Mouse (Mus musculus) lung, embryonic 16.5 days (tissue): ENCODE measurements around the gene Patj. TPM values are rescaled to one million over a fixed set of nuclear protein-coding genes. Genes with fewer than 3 reads are reported as not detected.
A peak's percentile ranks its signal among the peaks of the same experiment; 100 is the strongest.

Experiments used
- ATAC-seq: fragments of 200-750 bp; cut with Nextera tagmentation; 2 replicates; pipeline ENCODE4 v1.8.0; 2017; ENCODE audit warnings: low read depth, mild to moderate bottlenecking, moderate library complexity
- H3K27ac ChIP-seq: fragments of 300-500 bp; sonication (generic); 2 replicates; pipeline ENCODE4 v1.5.1; 2014; ENCODE audit warnings: mild to moderate bottlenecking, control low read depth, low read length
- H3K27me3 ChIP-seq: fragments of 300-500 bp; sonication (generic); 2 replicates; pipeline ENCODE4 v1.6.1; 2014; ENCODE audit warnings: low read depth, low read length, mixed read lengths; ENCODE audit not compliant: control insufficient read depth, insufficient read depth
- H3K36me3 ChIP-seq: fragments of 300-500 bp; sonication (generic); 2 replicates; pipeline ENCODE4 v1.6.1; 2014; ENCODE audit warnings: low read length; ENCODE audit not compliant: control insufficient read depth, insufficient read depth
- H3K4me1 ChIP-seq: fragments of 300-500 bp; sonication (generic); replicated peaks from 2 replicates; pipeline ENCODE4 v1.6.1; 2014; ENCODE audit warnings: low read length, mixed read lengths; ENCODE audit not compliant: control insufficient read depth, insufficient read depth
- H3K4me2 ChIP-seq: fragments of 300-500 bp; sonication (generic); 2 replicates; pipeline ENCODE4 v1.6.1; 2014; ENCODE audit warnings: low read depth, low read length, control low read depth
- H3K4me3 ChIP-seq: fragments of 300-500 bp; sonication (generic); 2 replicates; pipeline ENCODE4 v1.5.1; 2014; ENCODE audit warnings: mild to moderate bottlenecking, low read length, control low read depth
- H3K9ac ChIP-seq: fragments of 300-500 bp; sonication (generic); 2 replicates; pipeline ENCODE4 v1.6.1; 2014; ENCODE audit warnings: low read length, control low read depth
- H3K9me3 ChIP-seq: fragments of 300-500 bp; sonication (generic); 2 replicates; pipeline ENCODE4 v1.6.1; 2016; ENCODE audit warnings: low read length; ENCODE audit not compliant: control insufficient read depth
- WGBS: fragments of 180-500 bp; shearing (Covaris S2); extraction: QIAGEN DNeasy Blood & Tissue Kit; methylation state at CpG from one replicate; pipeline ENCODE4 v1.1.7; 2014; 5-methylcytosine and 5-hydroxymethylcytosine counted together
- polyA plus RNA-seq: library from polyadenylated mRNA; unstranded; fragments of >200 nt; fragmentation: Nextera tagmentation; extraction: Ambion mirVana; gene quantifications from 2 replicates; pipeline ENCODE4 v1.2.1, GENCODE M21; 2015

The Patj gene
- polyA plus RNA-seq, 1 experiment from 2014 or later, result 21.2 TPM

- Histone ChIP-seq H3K4me1 (no peaks in the 10 kb centered on the region), H3K4me3 (no peak overlapping the region), H3K9ac (no peak overlapping the region), H3K4me2 (no peak overlapping the region), H3K36me3 (no peaks in the 10 kb centered on the region), H3K27me3 (no peaks in the 10 kb centered on the region), H3K9me3 (no peaks in the 10 kb centered on the region), H3K27ac (no peak overlapping the region)
- 0 out of 2 replicates have a peak, but pooled peaks have one; percentile 31 for ATAC-seq
These were observed 181.7 kb downstream of the Patj start for GRCm38 (mm10) chr4:98577275-98577674.

GRCm38 (mm10) chr4:98577957-98578541 is 182.5 kb downstream of the Patj start:
- Histone ChIP-seq H3K36me3 (no peaks in the 10 kb centered on the region), H3K27me3 (no peaks in the 10 kb centered on the region), H3K27ac (no peak overlapping the region), H3K9ac (no peak overlapping the region), H3K4me1 (no peaks in the 10 kb centered on the region), H3K4me2 (no peak overlapping the region), H3K9me3 (no peaks in the 10 kb centered on the region), H3K4me3 (no peak overlapping the region)
- WGBS, result 83% methylated on average over 3 of the region's 3 CpGs
- ATAC-seq, result no peak

- Histone ChIP-seq H3K4me1 (no peaks in the 10 kb centered on the region), H3K36me3 (no peaks in the 10 kb centered on the region), H3K9me3 (no peaks in the 10 kb centered on the region), H3K4me2 (no peak overlapping the region), H3K9ac (no peak overlapping the region), H3K4me3 (no peak overlapping the region), H3K27me3 (no peaks in the 10 kb centered on the region), H3K27ac (no peak overlapping the region)
- no peak for ATAC-seq
- 73% methylated on average over 8 of the region's 8 CpGs for WGBS
These were observed 185.9 kb downstream of the Patj start for GRCm38 (mm10) chr4:98581456-98581855.

GRCm38 (mm10) chr4:98584023-98584422 is 188.4 kb downstream of the Patj start:
- 79% methylated on average over 5 of the region's 5 CpGs for WGBS
- no peak overlapping the region for H3K4me3 ChIP-seq
- no peak overlapping the region for H3K4me2 ChIP-seq
- H3K36me3 ChIP-seq, result no peaks in the 10 kb centered on the region
- H3K9me3 ChIP-seq, result no peaks in the 10 kb centered on the region
- H3K27ac ChIP-seq, result no peak overlapping the region
- no peaks in the 10 kb centered on the region for H3K27me3 ChIP-seq
- no peaks in the 10 kb centered on the region for H3K4me1 ChIP-seq
- no peak for ATAC-seq
- H3K9ac ChIP-seq, result no peak overlapping the region

GRCm38 (mm10) chr4:98586303-98586702 is 190.7 kb downstream of the Patj start:
- no peak overlapping the region for H3K4me2 ChIP-seq
- H3K9me3 ChIP-seq, result no peaks in the 10 kb centered on the region
- no peak overlapping the region for H3K9ac ChIP-seq
- 65% methylated on average over 4 of the region's 4 CpGs for WGBS
- H3K27me3 ChIP-seq, result no peaks in the 10 kb centered on the region
- ATAC-seq, result no peak
- H3K4me1 ChIP-seq, result no peaks in the 10 kb centered on the region
- no peak overlapping the region for H3K27ac ChIP-seq
- H3K36me3 ChIP-seq, result no peaks in the 10 kb centered on the region
- H3K4me3 ChIP-seq, result no peak overlapping the region

- H3K4me1 ChIP-seq, result no peaks in the 10 kb centered on the region
- no peak overlapping the region for H3K9ac ChIP-seq
- H3K27ac ChIP-seq, result no peak overlapping the region
- no peaks in the 10 kb centered on the region for H3K36me3 ChIP-seq
- ATAC-seq, result no peak
- 70% methylated on average over 2 of the region's 2 CpGs for WGBS
- H3K9me3 ChIP-seq, result no peaks in the 10 kb centered on the region
- H3K27me3 ChIP-seq, result no peaks in the 10 kb centered on the region
- no peak overlapping the region for H3K4me3 ChIP-seq
- H3K4me2 ChIP-seq, result no peak overlapping the region
These were observed 192.1 kb downstream of the Patj start for GRCm38 (mm10) chr4:98587686-98588085.

GRCm38 (mm10) chr4:98593961-98594360 is 198.4 kb downstream of the Patj start:
- no peaks in the 10 kb centered on the region for H3K9me3 ChIP-seq
- H3K4me2 ChIP-seq, result no peak overlapping the region
- no peak overlapping the region for H3K27ac ChIP-seq
- WGBS, result 74% methylated on average over 1 of the region's 1 CpGs
- no peaks in the 10 kb centered on the region for H3K27me3 ChIP-seq
- ATAC-seq, result peak; percentile 66
- no peaks in the 10 kb centered on the region for H3K4me1 ChIP-seq
- no peak overlapping the region for H3K9ac ChIP-seq
- no peak overlapping the region for H3K4me3 ChIP-seq
- H3K36me3 ChIP-seq, result no peaks in the 10 kb centered on the region

- 64% methylated on average over 1 of the region's 1 CpGs for WGBS
- no peaks in the 10 kb centered on the region for H3K4me1 ChIP-seq
- ATAC-seq, result no peak
- H3K4me2 ChIP-seq, result no peak overlapping the region
- no peaks in the 10 kb centered on the region for H3K27me3 ChIP-seq
- H3K9me3 ChIP-seq, result no peaks in the 10 kb centered on the region
- no peak overlapping the region for H3K4me3 ChIP-seq
- H3K9ac ChIP-seq, result no peak overlapping the region
- H3K27ac ChIP-seq, result no peak overlapping the region
- H3K36me3 ChIP-seq, result no peaks in the 10 kb centered on the region
These were observed 203.0 kb downstream of the Patj start for GRCm38 (mm10) chr4:98598546-98598971.

GRCm38 (mm10) chr4:98599358-98599757 is 203.8 kb downstream of the Patj start:
- Histone ChIP-seq H3K4me3 (no peak overlapping the region), H3K9me3 (no peaks in the 10 kb centered on the region), H3K9ac (no peak overlapping the region), H3K27me3 (no peaks in the 10 kb centered on the region), H3K4me2 (no peak overlapping the region), H3K27ac (no peak overlapping the region), H3K4me1 (no peaks in the 10 kb centered on the region), H3K36me3 (no peaks in the 10 kb centered on the region)
- ATAC-seq, result no peak
- 29% methylated on average over 6 of the region's 6 CpGs for WGBS

- Histone ChIP-seq H3K4me1 (no peaks in the 10 kb centered on the region), H3K36me3 (no peaks in the 10 kb centered on the region), H3K27me3 (no peaks in the 10 kb centered on the region), H3K4me3 (no peak overlapping the region), H3K9ac (no peak overlapping the region), H3K4me2 (no peak overlapping the region), H3K9me3 (no peaks in the 10 kb centered on the region), H3K27ac (no peak overlapping the region)
- ATAC-seq, result no peak
- WGBS, result 59% methylated on average over 6 of the region's 6 CpGs
These were observed 207.5 kb downstream of the Patj start for GRCm38 (mm10) chr4:98603131-98603530.
